Mouse (Mus musculus) CH12F3 (cell line): ENCODE measurements at regions not wholly inside any gene's neighbourhood (a gene's known extent, or its start where the extent isn't known, plus 50 kb on each side); places are given as distances from the start of the nearest gene placed in this dataset.

Experiments
- in situ Hi-C: fragments of 300-500 bp; cut with MboI; formaldehyde crosslinking; loops from 2 replicates; pipeline ENCODE4 v1.14.3; 2020; ENCODE audit warnings: low sequenced_read_pairs

DNA sequence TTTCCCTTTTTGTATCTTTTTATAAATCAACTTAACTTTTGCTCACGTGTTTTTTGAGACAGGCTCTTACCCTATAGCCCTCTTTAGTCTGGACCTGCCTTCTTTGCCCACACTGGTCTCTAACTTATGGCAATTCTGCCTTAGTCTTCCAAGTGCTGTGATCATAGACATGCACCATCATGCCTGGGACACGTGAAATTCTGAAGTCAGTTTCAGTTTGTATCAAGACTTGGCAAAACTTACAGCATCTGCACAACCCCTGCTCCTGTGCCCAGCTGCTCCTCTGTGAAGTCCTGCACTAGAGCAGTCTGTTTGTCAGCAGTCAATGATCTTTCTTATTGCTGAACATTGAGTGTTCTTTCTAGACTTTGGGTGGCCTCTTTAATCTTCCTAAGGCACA lies 114.3 kb upstream of the Tsc22d2 start:
- in situ Hi-C loops: no loop called here

- in situ Hi-C loops: no loop called here
Observed at GRCm38 (mm10) chr3:58300801-58301485, 113.6 kb upstream of the Tsc22d2 start.

- in situ Hi-C loops: no loop called here
Observed at GRCm38 (mm10) chr3:58302322-58302721, 112.2 kb upstream of the Tsc22d2 start.

DNA sequence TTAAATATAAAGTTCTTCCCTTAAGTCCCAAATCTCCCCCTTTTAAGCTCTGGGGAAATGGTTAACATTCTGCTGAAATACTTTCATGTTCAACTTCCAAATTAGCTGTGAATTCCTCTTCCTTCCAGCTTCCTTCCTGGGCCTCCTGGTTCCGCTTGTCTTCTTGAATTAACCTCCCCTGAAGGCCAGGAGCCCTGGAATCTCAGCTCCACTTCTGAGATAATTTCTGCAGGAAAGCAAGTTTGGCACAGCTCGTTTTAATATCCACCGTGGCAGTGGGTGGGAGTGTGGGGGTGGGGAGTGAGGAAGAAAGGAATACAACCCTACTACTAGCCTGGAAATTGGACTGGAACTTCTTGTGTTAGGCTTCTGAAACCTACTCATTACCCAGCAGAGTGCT lies 110.8 kb upstream of the Tsc22d2 start:
- in situ Hi-C loops: no loop called here

DNA sequence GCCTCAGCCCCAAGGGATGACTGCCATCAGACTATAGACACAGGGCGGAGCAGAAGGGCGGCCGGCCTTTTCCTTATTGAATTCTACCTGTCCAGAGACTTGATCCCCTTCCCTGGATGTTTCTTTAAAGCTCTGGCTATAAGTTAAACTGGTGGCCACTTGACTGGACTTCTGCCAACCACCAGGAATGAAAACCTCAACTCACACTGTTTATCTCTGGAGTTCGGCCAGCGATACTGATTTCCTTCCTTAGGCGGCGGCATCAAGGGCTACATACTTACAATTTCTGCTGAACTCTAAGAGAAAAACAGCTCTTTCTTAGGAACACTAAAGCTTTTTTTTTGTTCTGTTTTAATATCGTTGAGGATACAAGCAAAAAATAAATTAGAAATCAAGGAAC lies 104.9 kb upstream of the Tsc22d2 start:
- in situ Hi-C loops: no loop called here

- in situ Hi-C loops: no loop called here
Observed at GRCm38 (mm10) chr3:58310390-58310789, 104.1 kb upstream of the Tsc22d2 start.

DNA sequence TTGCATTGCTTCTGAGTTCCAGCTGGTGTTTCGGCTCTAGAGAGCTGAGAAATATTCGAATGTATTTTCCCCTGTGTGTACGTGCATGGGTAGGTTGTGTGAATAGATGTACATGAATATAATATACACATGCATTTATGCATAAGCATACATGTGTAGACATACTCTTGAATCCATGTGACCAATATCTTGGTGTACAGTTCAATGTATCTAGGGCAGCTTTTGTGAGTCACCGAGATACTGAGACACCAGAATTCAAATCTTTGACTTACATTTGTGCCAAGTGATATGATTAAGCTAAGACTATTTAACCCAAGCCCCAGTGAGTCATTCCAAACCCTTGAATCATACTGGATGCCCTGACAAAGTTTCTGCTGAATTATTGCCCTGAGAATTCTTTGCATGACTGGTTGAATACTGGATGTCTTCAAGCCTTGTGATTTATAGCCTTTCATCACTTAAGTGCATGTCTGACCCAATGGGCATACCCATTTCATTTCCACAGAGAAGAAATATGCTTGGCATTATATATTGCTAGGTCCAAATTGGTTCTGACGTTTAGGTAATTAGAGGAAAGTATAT lies 103.3 kb upstream of the Tsc22d2 start:
- in situ Hi-C loops: no loop called here

DNA sequence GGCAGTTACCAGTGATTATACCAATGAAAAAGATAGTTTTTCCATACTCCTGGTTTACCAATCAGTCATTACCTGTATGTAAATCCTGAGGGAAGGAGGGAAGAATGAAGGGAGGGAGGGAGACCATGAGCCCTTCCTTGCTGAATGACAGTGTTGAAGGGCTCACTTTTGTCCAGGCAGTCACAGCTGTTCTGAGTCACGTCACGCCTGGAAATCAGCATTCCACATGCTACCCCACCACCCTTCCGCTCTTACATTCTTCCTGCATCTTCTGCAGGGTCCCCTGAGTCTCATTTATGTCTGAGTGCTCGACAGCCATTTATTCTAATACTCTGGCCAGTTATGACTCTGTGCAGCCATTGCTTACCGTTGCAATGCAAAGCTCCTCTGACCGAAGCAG lies 101.9 kb upstream of the Tsc22d2 start:
- in situ Hi-C loops: no loop called here

GRCm38 (mm10) chr3:58315236-58315635 lies 99.3 kb upstream of the Tsc22d2 start:
- in situ Hi-C loops: no loop called here

GRCm38 (mm10) chr3:58317240-58317639 lies 97.3 kb upstream of the Tsc22d2 start:
- in situ Hi-C loops: no loop called here

- in situ Hi-C loops: no loop called here
Observed at GRCm38 (mm10) chr3:58318756-58319155, 95.8 kb upstream of the Tsc22d2 start.

- in situ Hi-C loops: no loop called here
Observed at GRCm38 (mm10) chr3:58319463-58319862, 95.1 kb upstream of the Tsc22d2 start.

DNA sequence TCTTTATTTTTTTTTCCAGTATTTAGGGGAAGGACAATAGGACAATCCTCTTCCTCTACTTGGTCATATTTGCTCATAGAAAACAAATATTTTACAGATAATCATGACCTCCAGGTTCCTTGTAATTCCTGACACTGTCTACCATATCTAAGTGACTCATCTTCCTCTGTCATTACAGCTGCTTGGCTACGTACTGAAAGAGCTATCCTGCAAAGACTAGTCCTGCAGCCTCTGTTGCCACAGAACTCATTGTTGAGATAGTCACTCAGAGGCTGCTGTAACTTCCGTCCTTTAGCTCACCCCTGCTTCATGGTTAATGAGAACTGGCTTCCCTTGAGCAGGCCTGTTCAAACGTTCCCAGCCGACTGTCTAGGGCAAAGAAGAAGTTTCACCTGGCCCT lies 93.7 kb upstream of the Tsc22d2 start:
- in situ Hi-C loops: no loop called here

DNA sequence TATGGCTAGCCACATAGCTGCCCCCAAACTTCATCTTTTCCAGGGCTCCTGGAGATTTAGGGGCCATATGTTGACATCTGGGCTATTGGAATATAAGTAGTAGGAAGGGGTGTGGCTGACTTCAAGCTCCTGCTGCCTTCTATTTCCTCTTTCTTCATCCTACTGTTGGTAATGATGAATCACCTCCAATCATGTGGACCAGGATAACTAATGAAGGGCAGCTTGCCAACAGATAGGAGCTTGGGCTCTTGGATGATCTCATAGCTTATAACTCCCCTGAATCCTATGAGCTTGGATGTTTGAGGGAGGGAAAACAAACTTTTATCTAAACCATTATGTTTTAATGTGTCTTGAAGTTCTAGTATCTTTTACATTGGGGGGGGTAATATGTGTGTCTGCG lies 92.2 kb upstream of the Tsc22d2 start:
- in situ Hi-C loops: no loop called here

GRCm38 (mm10) chr3:58327721-58328120 lies 86.8 kb upstream of the Tsc22d2 start:
- in situ Hi-C loops: no loop called here

- in situ Hi-C loops: no loop called here
Observed at GRCm38 (mm10) chr3:58330186-58330585, 84.3 kb upstream of the Tsc22d2 start.

DNA sequence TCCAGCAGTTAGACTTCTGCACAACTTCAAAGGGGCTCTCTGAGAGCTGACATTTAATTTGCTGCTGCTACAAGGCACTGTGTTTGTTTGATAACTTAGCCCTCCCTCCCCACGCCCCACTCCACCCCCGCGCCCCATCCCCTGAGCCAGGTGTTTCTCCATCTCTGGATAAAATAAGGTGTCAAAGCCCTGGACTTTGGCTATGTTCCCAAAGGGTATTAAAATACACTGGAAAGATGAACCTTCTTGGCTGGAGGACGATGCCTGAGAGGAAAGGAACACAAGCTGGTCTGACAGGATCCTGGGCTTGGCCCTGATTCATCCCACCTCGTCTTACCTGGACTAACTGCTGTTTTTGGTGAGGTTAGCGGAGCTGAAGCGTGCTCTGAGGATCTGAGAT lies 80.5 kb upstream of the Tsc22d2 start:
- in situ Hi-C loops: no loop called here

DNA sequence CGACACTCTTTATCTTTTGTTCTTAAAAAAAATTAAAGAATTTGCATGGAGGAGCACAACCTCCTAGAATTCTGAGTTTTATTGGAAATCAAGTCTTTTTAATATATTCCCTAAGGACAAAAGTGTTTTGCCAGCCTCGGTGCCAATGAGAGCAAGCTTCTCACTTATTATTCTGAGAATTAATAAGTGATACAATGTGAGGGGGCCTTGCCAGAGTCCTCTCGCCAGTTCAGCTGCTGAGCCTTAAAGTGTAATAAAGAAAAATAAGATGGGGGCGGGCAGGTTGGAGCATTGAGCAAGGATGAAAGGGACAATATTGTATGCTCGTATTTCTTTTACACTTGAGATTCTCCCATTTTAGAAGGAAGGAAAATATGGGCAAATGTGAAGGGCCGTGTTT lies 79.2 kb upstream of the Tsc22d2 start:
- in situ Hi-C loops: no loop called here

GRCm38 (mm10) chr3:58336135-58336534 lies 78.4 kb upstream of the Tsc22d2 start:
- in situ Hi-C loops: no loop called here

DNA sequence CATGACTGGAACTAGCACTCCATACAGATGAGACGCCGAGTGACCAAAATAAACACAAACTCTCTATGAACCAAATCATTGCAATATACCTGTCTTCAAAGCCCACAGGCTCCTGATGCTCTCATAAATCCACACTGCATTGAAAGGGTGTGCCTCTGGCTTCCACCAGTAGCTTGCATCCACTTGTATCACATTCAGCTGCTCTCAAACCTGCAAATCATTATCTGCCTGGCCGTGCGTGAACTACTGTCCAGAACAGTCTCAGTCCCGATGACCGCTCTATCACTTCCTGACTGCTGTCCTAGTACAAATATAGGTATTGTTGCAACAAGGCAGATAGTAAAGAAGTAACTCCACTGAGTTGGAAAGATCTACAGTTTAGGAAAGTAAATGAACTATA lies 77.9 kb upstream of the Tsc22d2 start:
- in situ Hi-C loops: no loop called here

- in situ Hi-C loops: no loop called here
Observed at GRCm38 (mm10) chr3:58338976-58339375, 75.5 kb upstream of the Tsc22d2 start.

DNA sequence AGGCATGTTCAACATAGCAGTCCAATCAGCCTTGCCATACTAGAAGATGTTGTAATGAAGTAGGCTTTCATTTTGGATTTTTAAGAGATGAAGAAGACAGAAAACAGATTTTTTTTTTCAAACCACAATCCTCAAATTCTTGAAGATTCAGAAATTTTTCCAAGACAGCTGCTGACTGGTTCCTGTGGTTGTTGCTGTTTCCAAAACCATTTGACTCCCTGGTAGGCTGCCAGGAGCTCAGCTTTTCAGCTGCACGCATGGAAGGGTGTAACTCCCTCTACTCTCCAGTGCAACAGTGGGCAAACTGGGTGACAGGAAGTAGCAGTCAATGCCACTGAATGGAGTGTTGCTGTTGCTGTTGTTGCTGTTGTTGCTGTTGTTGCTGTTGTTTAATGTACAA lies 72.4 kb upstream of the Tsc22d2 start:
- in situ Hi-C loops: no loop called here

DNA sequence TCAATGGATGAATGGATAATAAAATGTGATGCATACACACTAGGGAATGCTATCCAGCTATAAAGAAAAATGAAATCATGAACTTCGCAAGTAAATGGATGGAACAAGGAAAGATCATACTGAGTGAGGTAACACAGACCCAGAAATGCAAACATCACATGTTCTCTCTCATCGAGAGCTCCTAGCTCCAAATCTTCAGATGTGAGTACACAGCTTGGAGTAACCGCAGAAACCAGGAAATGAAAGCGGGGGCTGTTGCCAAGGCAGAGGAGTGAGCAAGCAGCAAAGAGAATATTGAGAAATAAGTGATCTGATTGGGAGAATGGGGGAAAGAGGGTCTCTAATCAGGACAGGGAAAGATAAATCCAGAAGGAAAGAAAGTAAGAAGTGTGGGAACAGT lies 52.0 kb upstream of the Tsc22d2 start:
- in situ Hi-C loops: no loop called here
